Mouse (Mus musculus): ENCODE results near the gene Elp5. TPM values are rescaled to one million over a fixed set of nuclear protein-coding genes. Genes with fewer than 3 reads are reported as not detected.
A peak's percentile ranks its signal among the peaks of the same experiment; 100 is the strongest.
"Not testable (repeated sequence)": the region's sequence is repeated elsewhere in the genome, so short reads cannot be mapped to it uniquely, and the experiment has no call there.

Gene Elp5
- polyA plus RNA-seq, 1 experiment from 2014 or later = 162 TPM

- Histone ChIP-seq H3K36me3 (replicated peaks) (no peaks in the 10 kb centered on the region), H3K27ac (no peak overlapping the region), H3K4me2 (peak overlapping the region; percentile 100), H3K9me3 (no peaks in the 10 kb centered on the region), H3K9ac (no peak overlapping the region), H3K4me1 (peaks cover 23% of the 10 kb centered on the region), H3K4me3 (no peak overlapping the region), H3K27me3 (replicated peaks) (peaks cover 30% of the 10 kb centered on the region)
- WGBS = 18% methylated on average over 6 of the region's 6 CpGs
- no peak for ATAC-seq (replicated peaks)
These were observed 47.6 kb downstream of the Elp5 start for GRCm38 (mm10) chr11:69934681-69935080.

DNA sequence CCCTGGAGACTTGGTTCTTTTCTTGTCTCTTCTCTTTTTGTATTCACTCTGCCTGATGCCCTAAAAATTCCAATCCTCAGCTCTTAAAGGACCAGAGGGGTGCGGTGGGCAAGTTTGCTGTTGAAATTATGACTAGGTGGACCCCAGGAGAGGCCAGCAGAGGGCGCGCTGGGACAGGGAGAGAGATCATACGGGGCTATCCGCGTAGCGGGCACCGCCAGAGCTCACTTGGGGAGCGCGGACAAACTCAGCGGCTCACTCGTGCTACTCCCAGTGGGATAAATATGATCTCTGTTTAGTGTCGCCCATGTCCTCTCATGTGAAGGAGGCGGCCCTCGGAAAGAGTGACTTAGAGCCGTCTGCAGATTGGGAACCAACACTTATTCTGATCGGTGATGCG, 48.1 kb downstream of the Elp5 start:
- Histone ChIP-seq H3K9me3 (no peaks in the 10 kb centered on the region), H3K4me2 (peak overlapping the region; percentile 38), H3K27me3 (replicated peaks) (peaks cover 27% of the 10 kb centered on the region), H3K9ac (no peak overlapping the region), H3K4me3 (no peak overlapping the region), H3K36me3 (replicated peaks) (no peaks in the 10 kb centered on the region), H3K4me1 (peaks cover 23% of the 10 kb centered on the region), H3K27ac (no peak overlapping the region)
- 1% methylated on average over 18 of the region's 18 CpGs for WGBS
- 0 out of 2 replicates have a peak, but pooled peaks have one; percentile 25 for ATAC-seq (replicated peaks)

- 80% methylated on average over 4 of the region's 4 CpGs for WGBS
- no peak for ATAC-seq (replicated peaks)
- H3K4me2 ChIP-seq = no peak overlapping the region
- H3K9ac ChIP-seq = no peak overlapping the region
- peaks cover 26% of the 10 kb centered on the region for H3K27me3 ChIP-seq (replicated peaks)
- H3K36me3 ChIP-seq (replicated peaks) = no peaks in the 10 kb centered on the region
- peaks cover 23% of the 10 kb centered on the region for H3K4me1 ChIP-seq
- no peak overlapping the region for H3K4me3 ChIP-seq
- no peaks in the 10 kb centered on the region for H3K9me3 ChIP-seq
- no peak overlapping the region for H3K27ac ChIP-seq
These were observed 49.3 kb downstream of the Elp5 start for GRCm38 (mm10) chr11:69933066-69933465.

- H3K27ac ChIP-seq = no peak overlapping the region
- no peaks in the 10 kb centered on the region for H3K9me3 ChIP-seq
- no peak for ATAC-seq (replicated peaks)
- H3K4me2 ChIP-seq = no peak overlapping the region
- no peak overlapping the region for H3K4me3 ChIP-seq
- H3K36me3 ChIP-seq (replicated peaks) = no peaks in the 10 kb centered on the region
- peaks cover 18% of the 10 kb centered on the region for H3K27me3 ChIP-seq (replicated peaks)
- WGBS = 36% methylated on average over 3 of the region's 3 CpGs
- peaks cover 23% of the 10 kb centered on the region for H3K4me1 ChIP-seq
- H3K9ac ChIP-seq = no peak overlapping the region
These were observed 50.1 kb downstream of the Elp5 start for GRCm38 (mm10) chr11:69932254-69932653.

DNA sequence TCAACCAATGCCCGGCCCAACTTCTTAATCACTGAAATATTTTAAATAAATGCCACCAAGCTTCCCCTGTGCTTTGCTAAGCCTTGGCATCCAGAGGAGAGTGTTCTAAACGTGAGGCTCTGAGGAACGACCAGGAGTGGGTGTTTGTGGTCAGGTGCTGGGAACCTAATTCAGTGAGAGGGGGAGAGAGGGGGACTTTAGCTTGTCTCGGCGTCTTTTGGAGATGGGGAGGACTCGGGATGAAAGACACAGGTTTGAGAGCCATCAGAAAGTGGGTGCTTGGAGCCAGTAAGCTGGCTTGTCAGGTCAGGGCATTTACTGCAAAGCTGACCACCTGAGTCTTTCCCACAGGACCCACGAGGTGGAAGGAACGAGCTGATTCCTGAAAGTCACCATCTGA, 50.5 kb downstream of the Elp5 start:
- Histone ChIP-seq H3K9me3 (no peaks in the 10 kb centered on the region), H3K9ac (no peak overlapping the region), H3K4me1 (peaks cover 18% of the 10 kb centered on the region), H3K36me3 (replicated peaks) (no peaks in the 10 kb centered on the region), H3K27me3 (replicated peaks) (peaks cover 13% of the 10 kb centered on the region), H3K4me2 (no peak overlapping the region), H3K27ac (no peak overlapping the region), H3K4me3 (no peak overlapping the region)
- 74% methylated on average over 8 of the region's 8 CpGs for WGBS
- ATAC-seq (replicated peaks) = no peak

GRCm38 (mm10) chr11:69930967-69931537, 51.3 kb downstream of the Elp5 start:
- Histone ChIP-seq H3K9me3 (no peaks in the 10 kb centered on the region), H3K36me3 (replicated peaks) (no peaks in the 10 kb centered on the region), H3K27me3 (replicated peaks) (0 out of 2 replicates have a peak, but pooled peaks cover 6% of the 10 kb centered on the region), H3K4me3 (no peak overlapping the region), H3K9ac (no peak overlapping the region), H3K4me1 (peaks cover 11% of the 10 kb centered on the region), H3K4me2 (no peak overlapping the region), H3K27ac (no peak overlapping the region)
- ATAC-seq (replicated peaks) = no peak
- WGBS = 74% methylated on average over 3 of the region's 3 CpGs

- WGBS = 87% methylated on average over 8 of the region's 8 CpGs
- not testable (repeated sequence) for H3K4me2 ChIP-seq; H3K27ac ChIP-seq; H3K4me1 ChIP-seq; ATAC-seq (replicated peaks); H3K4me3 ChIP-seq; H3K36me3 ChIP-seq (replicated peaks); H3K27me3 ChIP-seq (replicated peaks); H3K9me3 ChIP-seq; H3K9ac ChIP-seq
These were observed 52.1 kb downstream of the Elp5 start for GRCm38 (mm10) chr11:69930176-69930575.

DNA sequence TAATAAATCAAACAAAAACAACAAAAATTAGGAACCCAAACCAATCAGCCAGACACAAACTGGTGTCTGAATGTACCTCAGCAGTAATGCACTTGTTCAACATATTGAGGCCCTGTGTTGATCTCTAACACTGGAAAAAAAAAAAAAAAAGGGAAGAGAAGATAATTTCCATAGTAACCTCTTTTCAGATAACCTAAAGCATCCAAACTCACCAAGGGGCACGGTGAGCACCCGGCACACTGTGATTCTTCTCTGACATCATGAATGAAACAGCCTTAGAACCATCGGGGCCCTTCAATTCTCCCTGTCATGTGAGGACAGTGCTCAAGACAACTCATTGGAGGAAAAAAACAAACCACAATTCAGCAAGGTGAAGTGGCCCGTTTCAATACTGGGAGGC, 52.6 kb downstream of the Elp5 start:
- Histone ChIP-seq H3K9me3 (no peaks in the 10 kb centered on the region), H3K36me3 (replicated peaks) (no peaks in the 10 kb centered on the region), H3K9ac (no peak overlapping the region), H3K4me3 (no peak overlapping the region), H3K4me1 (peaks cover 3% of the 10 kb centered on the region; the same call in 1 of the 2 replicates), H3K27me3 (replicated peaks) (no peaks in the 10 kb centered on the region), H3K4me2 (no peak overlapping the region), H3K27ac (no peak overlapping the region)
- 89% methylated on average over 4 of the region's 4 CpGs for WGBS
- ATAC-seq (replicated peaks) = no peak

GRCm38 (mm10) chr11:69927501-69927900, 54.8 kb downstream of the Elp5 start:
- Histone ChIP-seq H3K4me2 (no peak overlapping the region), H3K4me3 (no peak overlapping the region), H3K36me3 (replicated peaks) (no peaks in the 10 kb centered on the region), H3K27ac (no peak overlapping the region), H3K27me3 (replicated peaks) (no peaks in the 10 kb centered on the region), H3K4me1 (peaks cover 5% of the 10 kb centered on the region), H3K9ac (no peak overlapping the region), H3K9me3 (no peaks in the 10 kb centered on the region)
- whole genome bisulfite sequencing = 99% methylated on average over 2 of the region's 2 CpGs
- no peak for ATAC-seq (replicated peaks)

GRCm38 (mm10) chr11:69922796-69923195, 59.5 kb downstream of the Elp5 start:
- Histone ChIP-seq H3K9me3 (no peaks in the 10 kb centered on the region), H3K4me1 (peaks cover 30% of the 10 kb centered on the region), H3K27ac (peak overlapping the region; percentile 23; the same call in 1 of the 2 replicates), H3K36me3 (replicated peaks) (peaks cover 8% of the 10 kb centered on the region; the same call in 1 of the 2 replicates), H3K9ac (no peak overlapping the region; the same call in 1 of the 2 replicates), H3K4me3 (no peak overlapping the region), H3K4me2 (no peak overlapping the region), H3K27me3 (replicated peaks) (no peaks in the 10 kb centered on the region)
- 73% methylated on average over 3 of the region's 3 CpGs for WGBS
- ATAC-seq (replicated peaks) = no peak

GRCm38 (mm10) chr11:69922012-69922756, 60.1 kb downstream of the Elp5 start:
- Histone ChIP-seq H3K4me2 (peak overlapping the region; percentile 81), H3K27me3 (replicated peaks) (no peaks in the 10 kb centered on the region), H3K9me3 (no peaks in the 10 kb centered on the region), H3K27ac (peak overlapping the region; percentile 90), H3K4me1 (peaks cover 30% of the 10 kb centered on the region), H3K9ac (peak overlapping the region; percentile 40), H3K36me3 (replicated peaks) (peaks cover 14% of the 10 kb centered on the region; the same call in 1 of the 2 replicates), H3K4me3 (peak overlapping the region; percentile 83)
- WGBS = 3% methylated on average over 12 of the region's 12 CpGs
- no peak for ATAC-seq (replicated peaks)

GRCm38 (mm10) chr11:69921114-69922011, 61.0 kb downstream of the Elp5 start, which contains the start of gene Eif5a:
Gene Eif5a (minus strand): TSS chr11:69921958.
- H3K27ac ChIP-seq = peak within 1 kb of the TSS; percentile 90
- no peaks in the 10 kb centered on the region for H3K27me3 ChIP-seq (replicated peaks)
- peak within 1 kb of the TSS; percentile 83 for H3K4me3 ChIP-seq
- peak; percentile 98 for ATAC-seq (replicated peaks)
- peak within 1 kb of the TSS; percentile 89 for H3K9ac ChIP-seq
- no peaks in the 10 kb centered on the region for H3K9me3 ChIP-seq
- WGBS = under 1% methylated on average over 78 of the region's 78 CpGs
- H3K36me3 ChIP-seq (replicated peaks) = peaks cover 23% of the 10 kb centered on the region; the same call in 1 of the 2 replicates
- peak within 1 kb of the TSS; percentile 81 for H3K4me2 ChIP-seq
- H3K4me1 ChIP-seq = peaks cover 30% of the 10 kb centered on the region
